Mouse (Mus musculus) liver, embryonic 15.5 days (tissue): ENCODE results near the gene Atf1. TPM values are rescaled to one million over a fixed set of nuclear protein-coding genes. Genes with fewer than 3 reads are reported as not detected.
"Not testable (repeated sequence)": the region's sequence is repeated elsewhere in the genome, so short reads cannot be mapped to it uniquely, and the experiment has no call there.

Experiments used
- ATAC-seq: fragments of 200-750 bp; cut with Nextera tagmentation; 2 replicates; pipeline ENCODE4 v1.8.0; 2017; ENCODE audit warnings: moderate number of reproducible peaks, mild to moderate bottlenecking, moderate library complexity; ENCODE audit not compliant: insufficient read depth
- H3K27ac ChIP-seq: fragments of 300-500 bp; sonication (generic); replicated peaks from 2 replicates; pipeline ENCODE4 v1.5.1; 2015; ENCODE audit warnings: mild to moderate bottlenecking, inconsistent platforms
- H3K27me3 ChIP-seq: fragments of 300-500 bp; sonication (generic); 2 replicates; pipeline ENCODE4 v1.6.1; 2015; ENCODE audit warnings: mild to moderate bottlenecking, inconsistent platforms
- H3K36me3 ChIP-seq: fragments of 300-500 bp; sonication (generic); replicated peaks from 2 replicates; pipeline ENCODE4 v1.6.1; 2015; ENCODE audit warnings: moderate library complexity, mild to moderate bottlenecking, inconsistent platforms
- H3K4me1 ChIP-seq: fragments of 300-500 bp; sonication (generic); replicated peaks from 2 replicates; pipeline ENCODE4 v1.6.1; 2015; ENCODE audit warnings: inconsistent platforms
- H3K4me2 ChIP-seq: fragments of 300-500 bp; sonication (generic); 2 replicates; pipeline ENCODE4 v1.6.1; 2015; ENCODE audit warnings: moderate library complexity, mild to moderate bottlenecking, inconsistent platforms
- H3K4me3 ChIP-seq: fragments of 300-500 bp; sonication (generic); replicated peaks from 2 replicates; pipeline ENCODE4 v1.5.1; 2015; ENCODE audit warnings: mild to moderate bottlenecking, inconsistent platforms
- H3K9ac ChIP-seq: fragments of 300-500 bp; sonication (generic); 2 replicates; pipeline ENCODE4 v1.6.1; 2015; ENCODE audit warnings: moderate library complexity, mild to moderate bottlenecking, inconsistent platforms
- H3K9me3 ChIP-seq: fragments of 300-500 bp; sonication (generic); replicated peaks from 2 replicates; pipeline ENCODE4 v1.6.1; 2016; ENCODE audit warnings: inconsistent platforms
- WGBS: fragments of 180-500 bp; shearing (Covaris S2); methylation state at CpG from one replicate; pipeline ENCODE4 v1.1.7; 2015; ENCODE audit warnings: mixed read lengths; ENCODE audit not compliant: insufficient replicate concordance; 5-methylcytosine and 5-hydroxymethylcytosine counted together
- polyA plus RNA-seq: library from polyadenylated mRNA; unstranded; fragments of >200 nt; fragmentation: Nextera tagmentation; extraction: Ambion mirVana; gene quantifications from 2 replicates; pipeline ENCODE4 v1.2.1, GENCODE M21; 2015

The Atf1 gene
- polyA plus RNA-seq, 1 experiment from 2014 or later: 34.4 TPM

DNA sequence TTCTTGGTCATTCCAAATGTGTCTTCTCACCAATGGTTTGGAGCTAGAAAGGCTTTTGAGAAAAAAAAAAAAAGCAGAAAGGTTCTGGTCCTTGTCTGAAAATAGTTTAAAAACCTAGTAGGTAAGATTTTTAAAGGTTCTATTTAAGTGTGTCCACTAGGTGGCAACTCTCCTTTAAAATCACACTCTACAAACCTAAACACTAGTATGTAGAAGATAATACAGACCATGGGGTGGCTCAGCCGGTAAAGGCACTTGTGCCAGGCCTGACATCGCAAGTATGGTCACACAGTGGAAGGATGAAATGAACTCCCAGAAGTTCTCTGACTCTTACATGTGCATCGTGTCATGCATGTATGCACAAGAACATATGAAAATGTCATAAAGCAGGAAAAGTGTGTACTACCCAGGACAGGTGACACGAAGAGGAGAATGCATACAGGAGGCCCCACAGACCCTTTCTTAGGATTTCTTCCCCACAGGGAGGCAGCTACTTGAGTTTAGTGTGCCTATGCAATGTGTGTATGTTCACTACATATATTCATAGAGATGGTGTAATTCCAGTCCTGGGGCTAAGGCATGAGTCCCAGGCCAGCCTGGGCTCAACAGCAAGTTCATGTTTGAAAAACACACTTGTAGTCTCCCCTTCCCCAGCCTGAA is 35.8 kb downstream of the Atf1 start:
- no peaks in the 10 kb centered on the region for H3K9me3 ChIP-seq
- peaks cover 22% of the 10 kb centered on the region for H3K36me3 ChIP-seq
- H3K27ac ChIP-seq: no peak overlapping the region
- no peaks in the 10 kb centered on the region for H3K4me1 ChIP-seq
- H3K4me2 ChIP-seq: no peak overlapping the region
- no peaks in the 10 kb centered on the region for H3K27me3 ChIP-seq
- WGBS: 40% methylated on average over 4 of the region's 4 CpGs
- H3K9ac ChIP-seq: no peak overlapping the region
- ATAC-seq: no peak
- H3K4me3 ChIP-seq: no peak overlapping the region

DNA sequence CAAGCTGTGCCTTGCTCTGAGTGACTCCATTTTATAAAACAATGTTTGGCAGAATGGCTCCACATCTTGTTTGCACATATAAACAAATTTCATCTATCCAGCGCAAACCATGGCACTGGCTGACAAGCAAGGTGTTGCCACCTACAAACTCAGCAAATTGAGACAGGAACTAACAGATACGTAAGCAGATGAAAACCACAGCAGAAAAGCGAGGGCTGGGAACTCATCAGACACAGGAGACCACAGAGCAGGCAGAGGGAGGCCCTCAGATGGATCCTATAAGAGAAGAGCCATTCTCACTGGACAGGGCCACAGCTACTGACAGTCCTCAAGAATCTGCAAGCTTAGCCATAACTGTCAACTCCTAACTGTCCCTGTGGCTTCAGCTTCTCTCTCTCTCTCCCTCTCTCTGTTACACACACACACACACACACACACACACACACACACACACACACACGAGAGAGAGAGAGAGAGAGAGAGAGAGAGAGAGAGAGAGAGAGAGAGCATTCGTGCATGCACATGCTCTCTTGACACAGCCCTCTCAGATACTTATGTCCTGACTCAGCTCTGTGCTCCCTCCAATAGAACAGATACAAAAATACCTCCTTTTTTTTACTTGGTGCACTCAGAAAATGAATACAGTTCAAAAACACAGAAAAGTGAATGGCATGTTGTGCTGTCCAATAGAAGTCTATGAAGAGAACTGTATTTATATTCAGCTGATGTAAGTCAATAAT is 38.1 kb downstream of the Atf1 start:
- 68% methylated on average over 4 of the region's 5 CpGs for WGBS
- ATAC-seq: no peak
- H3K4me1 ChIP-seq: no peaks in the 10 kb centered on the region
- no peak overlapping the region for H3K4me2 ChIP-seq
- no peak overlapping the region for H3K4me3 ChIP-seq
- no peaks in the 10 kb centered on the region for H3K27me3 ChIP-seq
- H3K36me3 ChIP-seq: peaks cover 9% of the 10 kb centered on the region
- H3K27ac ChIP-seq: no peak overlapping the region
- no peaks in the 10 kb centered on the region for H3K9me3 ChIP-seq
- no peak overlapping the region for H3K9ac ChIP-seq

DNA sequence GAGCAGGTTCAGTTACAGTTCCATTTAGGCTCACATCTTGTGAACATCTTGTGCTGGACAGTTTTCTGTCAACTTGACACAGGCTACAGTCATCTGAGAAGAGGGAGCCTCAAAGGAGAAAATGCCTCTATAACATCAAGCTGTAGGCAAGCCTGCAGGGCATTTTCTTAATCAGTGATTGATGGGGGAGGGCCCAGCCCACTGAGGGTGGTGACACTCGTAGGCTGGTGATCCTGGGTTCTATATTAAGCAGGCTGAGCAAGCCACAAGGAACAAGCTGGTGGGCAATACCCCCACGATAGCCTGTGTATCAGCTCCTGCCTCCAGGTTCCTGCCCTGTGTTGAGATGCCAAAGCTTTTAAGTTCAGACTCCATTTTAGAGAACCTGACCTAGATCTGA is 41.3 kb downstream of the Atf1 start:
- Histone ChIP-seq H3K4me3 (no peak overlapping the region), H3K9me3 (no peaks in the 10 kb centered on the region), H3K36me3 (no peaks in the 10 kb centered on the region), H3K27ac (no peak overlapping the region), H3K4me1 (no peaks in the 10 kb centered on the region), H3K4me2 (no peak overlapping the region), H3K9ac (no peak overlapping the region), H3K27me3 (no peaks in the 10 kb centered on the region)
- ATAC-seq: no peak
- WGBS: 65% methylated on average over 2 of the region's 2 CpGs

DNA sequence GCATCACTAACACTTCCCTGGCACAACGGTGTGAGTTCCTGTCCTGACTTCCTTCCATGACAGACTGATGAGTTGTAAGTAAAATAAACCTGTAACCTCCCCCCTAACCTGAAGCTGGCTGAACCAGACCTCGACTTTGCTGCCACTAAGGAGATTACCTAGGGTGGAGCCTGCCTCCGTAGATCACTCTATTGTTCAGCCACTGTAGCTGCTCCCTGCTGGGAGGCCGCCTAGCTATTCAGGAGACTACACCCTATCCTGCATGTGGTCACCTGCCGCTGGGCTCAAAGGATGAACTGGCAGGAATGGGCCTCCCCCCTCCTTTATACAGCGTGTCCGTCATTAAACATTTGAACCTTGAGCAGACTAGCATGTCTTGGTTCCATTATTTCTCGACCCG is 42.2 kb downstream of the Atf1 start:
- Histone ChIP-seq H3K27me3 (no peaks in the 10 kb centered on the region), H3K9ac (no peak overlapping the region), H3K4me2 (no peak overlapping the region), H3K36me3 (no peaks in the 10 kb centered on the region), H3K4me1 (no peaks in the 10 kb centered on the region), H3K4me3 (no peak overlapping the region), H3K9me3 (no peaks in the 10 kb centered on the region), H3K27ac (no peak overlapping the region)
- 36% methylated on average over 9 of the region's 9 CpGs for WGBS
- ATAC-seq: no peak

DNA sequence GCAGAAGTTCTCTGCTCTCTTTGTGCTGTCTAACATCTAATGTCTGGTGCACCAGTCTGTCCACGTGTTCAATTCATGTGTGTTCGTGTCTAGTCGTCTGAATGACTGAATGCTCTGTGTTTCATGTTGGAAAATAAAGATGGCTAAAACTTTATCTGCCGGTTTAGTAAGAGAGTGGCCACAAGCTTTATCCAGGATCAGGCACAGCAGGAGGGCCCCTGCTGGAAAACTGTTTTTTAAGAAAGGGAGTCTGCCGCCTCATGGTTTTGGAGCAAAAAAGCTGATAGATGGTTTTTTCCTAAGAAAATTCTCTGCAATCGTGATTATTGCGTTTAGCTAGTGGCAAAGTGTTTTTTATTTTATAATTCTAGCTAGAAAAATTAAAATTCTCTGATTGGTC is 43.0 kb downstream of the Atf1 start:
- H3K9ac ChIP-seq, H3K9me3 ChIP-seq, ATAC-seq, H3K4me1 ChIP-seq, H3K36me3 ChIP-seq, H3K27ac ChIP-seq, H3K4me3 ChIP-seq, H3K27me3 ChIP-seq, H3K4me2 ChIP-seq: not testable (repeated sequence)
- 51% methylated on average over 7 of the region's 7 CpGs for WGBS

DNA sequence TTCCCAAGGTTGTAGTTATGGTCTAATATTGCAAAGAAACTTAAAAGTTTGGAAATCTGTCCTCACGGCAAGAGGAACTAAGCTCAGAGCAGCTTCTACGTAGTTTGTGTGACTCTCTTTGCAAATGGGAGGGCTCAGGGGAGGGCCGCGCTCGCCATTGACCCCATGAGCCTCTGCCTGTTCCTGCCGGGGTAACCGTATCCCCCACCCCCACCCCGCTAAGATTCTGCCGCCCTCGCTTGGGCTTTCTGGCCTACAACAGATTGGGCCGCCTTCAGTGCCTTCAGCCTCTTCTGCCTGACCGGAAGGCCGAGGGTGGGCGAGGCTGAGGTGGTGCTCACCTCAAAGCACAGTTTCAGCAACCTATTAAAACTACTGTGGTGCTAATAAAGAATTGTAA is 43.8 kb downstream of the Atf1 start:
- no peak overlapping the region for H3K9ac ChIP-seq
- H3K9me3 ChIP-seq: no peaks in the 10 kb centered on the region
- H3K27ac ChIP-seq: no peak overlapping the region
- WGBS: 66% methylated on average over 14 of the region's 14 CpGs
- no peaks in the 10 kb centered on the region for H3K4me1 ChIP-seq
- H3K27me3 ChIP-seq: no peaks in the 10 kb centered on the region
- H3K36me3 ChIP-seq: no peaks in the 10 kb centered on the region
- H3K4me2 ChIP-seq: no peak overlapping the region
- ATAC-seq: no peak
- no peak overlapping the region for H3K4me3 ChIP-seq

DNA sequence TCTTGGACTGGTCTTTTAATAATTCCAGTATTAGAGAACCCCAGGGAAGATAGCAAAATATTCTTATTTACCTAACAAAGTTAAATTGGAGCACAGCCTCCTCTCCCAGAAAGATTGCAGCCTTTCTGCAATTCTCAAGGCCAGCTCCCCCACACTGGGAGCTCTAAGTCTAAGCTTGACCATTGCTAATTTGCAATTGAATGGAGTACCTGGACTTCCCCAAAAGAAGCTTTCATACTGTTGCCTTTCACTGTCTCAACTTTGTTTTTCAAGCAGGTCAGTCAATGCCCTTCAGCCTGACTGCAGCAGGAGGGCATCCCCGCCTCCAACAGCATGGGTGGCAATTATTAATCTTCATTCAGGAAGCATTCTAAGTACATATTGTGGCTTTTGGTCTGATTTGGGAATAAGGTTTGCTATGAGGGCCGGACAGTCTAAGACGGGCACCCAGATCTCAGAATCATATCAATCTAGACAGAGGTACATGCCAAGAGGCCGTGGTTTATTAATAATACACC is 46.2 kb downstream of the Atf1 start:
- H3K9ac ChIP-seq, H3K9me3 ChIP-seq, H3K4me1 ChIP-seq, ATAC-seq, H3K4me3 ChIP-seq, H3K27ac ChIP-seq, H3K4me2 ChIP-seq, H3K27me3 ChIP-seq, H3K36me3 ChIP-seq: not testable (repeated sequence)
- WGBS: 63% methylated on average over 4 of the region's 4 CpGs

DNA sequence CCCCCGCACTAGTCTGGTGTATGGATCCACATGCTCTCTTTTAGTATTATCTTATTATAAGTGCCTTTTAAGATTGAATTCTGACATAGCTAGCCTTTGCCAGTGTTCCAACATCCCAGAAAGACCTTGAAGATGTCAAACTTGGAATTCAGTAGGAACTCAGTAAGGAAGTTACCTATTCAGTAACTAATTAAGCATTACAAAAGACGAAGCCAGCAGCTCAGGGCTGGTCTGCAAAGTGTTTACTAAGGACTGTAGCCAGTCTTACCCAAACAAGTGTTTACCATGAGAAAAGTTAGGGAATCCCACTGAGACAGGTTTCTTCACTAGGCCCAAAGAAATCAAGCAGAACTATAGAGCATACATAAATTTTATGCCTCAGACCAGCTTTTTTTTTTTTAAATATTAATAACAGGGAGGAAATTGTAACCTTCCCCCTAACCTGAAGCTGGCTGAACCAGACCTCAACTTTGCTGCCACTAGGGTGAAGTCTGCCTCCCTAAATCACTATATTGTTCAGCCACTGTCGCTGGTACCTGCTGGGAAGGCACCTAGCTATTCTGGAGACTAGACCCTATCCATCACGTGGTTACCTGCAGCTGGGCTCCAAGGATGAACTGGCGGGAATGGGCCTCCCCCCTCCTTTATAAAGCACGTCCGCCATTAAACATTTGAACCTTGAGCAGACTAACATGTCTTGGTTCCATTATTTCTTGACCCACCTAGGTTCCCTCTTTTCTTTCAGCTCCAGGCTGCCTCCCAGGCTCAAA is 47.4 kb downstream of the Atf1 start:
- no peaks in the 10 kb centered on the region for H3K27me3 ChIP-seq
- no peak overlapping the region for H3K4me3 ChIP-seq
- H3K9me3 ChIP-seq: no peaks in the 10 kb centered on the region
- no peak overlapping the region for H3K27ac ChIP-seq
- H3K36me3 ChIP-seq: no peaks in the 10 kb centered on the region
- H3K9ac ChIP-seq: no peak overlapping the region
- H3K4me1 ChIP-seq: no peaks in the 10 kb centered on the region
- WGBS: 69% methylated on average over 7 of the region's 7 CpGs
- ATAC-seq: no peak
- no peak overlapping the region for H3K4me2 ChIP-seq

DNA sequence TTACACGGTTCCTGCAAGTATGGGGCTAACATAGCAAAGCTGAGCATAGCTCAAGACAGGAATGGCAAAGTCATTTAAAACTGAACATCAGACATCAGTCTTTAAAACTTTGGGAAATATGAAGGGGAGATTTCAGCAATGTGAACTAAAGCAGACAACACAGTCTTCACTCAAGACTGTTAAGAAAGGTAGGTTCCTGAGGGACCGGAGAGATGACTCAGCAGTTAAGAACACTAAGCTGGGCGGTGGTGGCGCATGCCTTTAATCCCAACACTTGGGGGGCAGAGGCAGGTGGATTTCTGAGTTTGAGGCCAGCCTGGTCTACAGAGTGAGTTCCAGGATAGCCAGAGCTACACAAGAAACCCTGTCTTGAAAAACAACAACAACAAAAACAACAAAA is 48.8 kb downstream of the Atf1 start:
- H3K9ac ChIP-seq: no peak overlapping the region
- no peak overlapping the region for H3K4me3 ChIP-seq
- no peak for ATAC-seq
- H3K27ac ChIP-seq: no peak overlapping the region
- H3K4me1 ChIP-seq: no peaks in the 10 kb centered on the region
- H3K9me3 ChIP-seq: 0 out of 2 replicates have a peak, but pooled peaks cover 2% of the 10 kb centered on the region
- no peaks in the 10 kb centered on the region for H3K36me3 ChIP-seq
- WGBS: 77% methylated on average over 4 of the region's 4 CpGs
- no peak overlapping the region for H3K4me2 ChIP-seq
- no peaks in the 10 kb centered on the region for H3K27me3 ChIP-seq

DNA sequence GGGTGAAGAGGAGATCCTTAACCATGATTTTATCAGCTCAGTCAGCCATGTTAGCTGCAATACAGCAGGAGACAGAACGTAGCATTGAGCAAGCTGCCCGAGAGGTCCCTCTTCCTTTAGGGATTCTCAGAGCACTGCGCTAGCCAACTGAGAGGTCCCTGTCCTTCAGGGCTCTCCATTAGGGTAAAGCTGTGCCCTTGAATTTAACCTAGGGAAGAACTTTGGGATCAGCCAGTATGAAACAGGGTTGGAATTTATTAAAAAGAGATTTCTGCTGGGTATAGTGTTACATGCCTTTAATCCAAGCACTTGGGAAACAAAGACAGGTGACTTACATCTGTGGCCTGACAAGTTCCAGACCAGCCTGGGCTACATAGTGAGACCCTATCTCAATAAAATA is 50.0 kb downstream of the Atf1 start:
- 84% methylated on average over 3 of the region's 3 CpGs for WGBS

DNA sequence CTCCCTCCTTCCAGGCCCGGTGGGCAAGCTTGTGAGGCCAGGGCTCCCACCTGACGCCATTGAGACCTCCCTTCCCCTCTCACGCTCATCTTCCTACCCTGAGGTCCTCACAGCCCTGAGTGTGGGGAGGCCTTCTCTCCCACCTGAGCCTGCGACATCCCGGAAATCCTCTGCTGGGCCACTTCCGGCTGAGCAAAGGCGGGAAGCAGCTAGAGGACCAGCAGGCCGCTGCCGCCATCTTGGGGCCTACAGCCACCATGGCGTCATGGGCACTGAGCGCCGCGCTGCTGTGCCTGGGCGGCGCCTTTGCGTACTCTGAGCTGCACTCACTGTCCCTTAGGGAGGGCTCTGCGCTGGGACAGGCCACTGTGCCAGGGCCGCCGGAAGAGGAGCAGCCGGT is 53.0 kb downstream of the Atf1 start, which contains the start of gene Tmprss12:
TSS of gene Tmprss12 (plus strand) at position 212 of the 400 bp plus-strand sequence.
- ATAC-seq: no peak

More for the DNA sequence above, 50.0 kb downstream of the Atf1 start:
- no peaks in the 10 kb centered on the region for H3K27me3 ChIP-seq
- no peak overlapping the region for H3K9ac ChIP-seq
- H3K4me2 ChIP-seq: no peak overlapping the region
- no peaks in the 10 kb centered on the region for H3K36me3 ChIP-seq
- no peaks in the 10 kb centered on the region for H3K4me1 ChIP-seq
- no peak for ATAC-seq
- no peak overlapping the region for H3K4me3 ChIP-seq
- H3K27ac ChIP-seq: no peak overlapping the region
- H3K9me3 ChIP-seq: 0 out of 2 replicates have a peak, but pooled peaks cover 2% of the 10 kb centered on the region

More for the DNA sequence above, 53.0 kb downstream of the Atf1 start, which contains the start of gene Tmprss12:
- 0 out of 2 replicates have a peak, but pooled peaks cover 2% of the 10 kb centered on the region for H3K9me3 ChIP-seq
- H3K4me1 ChIP-seq: no peaks in the 10 kb centered on the region
- 83% methylated on average over 20 of the region's 20 CpGs for WGBS
- no peak within 1 kb of the TSS for H3K4me2 ChIP-seq
- no peak within 1 kb of the TSS for H3K4me3 ChIP-seq
- no peaks in the 10 kb centered on the region for H3K27me3 ChIP-seq
- H3K36me3 ChIP-seq: no peaks in the 10 kb centered on the region
- no peak within 1 kb of the TSS for H3K9ac ChIP-seq
- H3K27ac ChIP-seq: no peak within 1 kb of the TSS
